Mouse (Mus musculus): ENCODE data around the gene Gm4969. TPM values are rescaled to one million over a fixed set of nuclear protein-coding genes. Genes with fewer than 3 reads are reported as not detected.
"Not testable (repeated sequence)": the region's sequence is repeated elsewhere in the genome, so short reads cannot be mapped to it uniquely, and the experiment has no call there.

Gm4969 gene
- polyA plus RNA-seq, 1 experiment from 2014 or later = 4.9 TPM

GRCm38 (mm10) chr7:19074494-19074893, 43.7 kb downstream of the Gm4969 start:
- H3K9me3 ChIP-seq (ENCODE audit: control insufficient read depth, low read length) = no peaks in the 10 kb centered on the region
- peaks cover 24% of the 10 kb centered on the region for H3K4me1 ChIP-seq (replicated peaks; ENCODE audit: control insufficient read depth, insufficient read depth, low read length)
- no peak overlapping the region for H3K27ac ChIP-seq (ENCODE audit: low read length)
- H3K4me3 ChIP-seq (replicated peaks; ENCODE audit: low read length) = no peak overlapping the region
- H3K4me2 ChIP-seq (ENCODE audit: low read length) = no peak overlapping the region
- no peaks in the 10 kb centered on the region for H3K27me3 ChIP-seq (replicated peaks; ENCODE audit: control insufficient read depth, insufficient read depth, low read length)
- no peak for ATAC-seq
- peaks cover 7% of the 10 kb centered on the region for H3K36me3 ChIP-seq (ENCODE audit: control insufficient read depth, insufficient read depth)
- no peak overlapping the region for H3K9ac ChIP-seq (replicated peaks; ENCODE audit: low read depth, low read length)
- WGBS = 94% methylated on average over 6 of the region's 6 CpGs

GRCm38 (mm10) chr7:19073504-19073903, 44.7 kb downstream of the Gm4969 start:
- Histone ChIP-seq H3K9me3 (ENCODE audit: control insufficient read depth, low read length) (no peaks in the 10 kb centered on the region), H3K27me3 (replicated peaks; ENCODE audit: control insufficient read depth, insufficient read depth, low read length) (no peaks in the 10 kb centered on the region), H3K4me3 (replicated peaks; ENCODE audit: low read length) (no peak overlapping the region), H3K36me3 (ENCODE audit: control insufficient read depth, insufficient read depth) (peaks cover 4% of the 10 kb centered on the region), H3K9ac (replicated peaks; ENCODE audit: low read depth, low read length) (no peak overlapping the region), H3K27ac (ENCODE audit: low read length) (no peak overlapping the region), H3K4me2 (ENCODE audit: low read length) (no peak overlapping the region), H3K4me1 (replicated peaks; ENCODE audit: control insufficient read depth, insufficient read depth, low read length) (peaks cover 24% of the 10 kb centered on the region)
- WGBS = 82% methylated on average over 9 of the region's 9 CpGs
- no peak for ATAC-seq

DNA sequence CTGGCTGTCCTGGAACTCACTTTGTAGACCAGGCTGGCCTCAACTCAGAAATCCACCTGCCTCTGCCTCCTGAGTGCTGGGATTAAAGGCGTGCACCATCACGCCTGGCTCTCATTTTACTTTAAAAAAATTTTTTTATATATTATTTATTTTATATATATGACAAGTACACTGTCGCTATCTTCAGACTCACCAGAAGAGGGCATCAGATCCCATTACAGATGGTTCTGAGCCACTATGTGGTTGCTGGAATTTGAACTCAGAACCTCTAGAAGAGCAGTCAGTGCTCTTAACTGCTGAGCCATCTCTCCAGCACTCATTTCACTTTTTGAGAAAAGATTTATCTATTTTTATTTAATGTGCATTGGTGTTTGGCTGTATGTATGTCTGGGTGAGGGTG, 47.1 kb downstream of the Gm4969 start:
- not testable (repeated sequence) for H3K27ac ChIP-seq (ENCODE audit: low read length); H3K9ac ChIP-seq (replicated peaks; ENCODE audit: low read depth, low read length); H3K4me3 ChIP-seq (replicated peaks; ENCODE audit: low read length); H3K4me1 ChIP-seq (replicated peaks; ENCODE audit: control insufficient read depth, insufficient read depth, low read length); H3K27me3 ChIP-seq (replicated peaks; ENCODE audit: control insufficient read depth, insufficient read depth, low read length); H3K4me2 ChIP-seq (ENCODE audit: low read length); ATAC-seq; H3K9me3 ChIP-seq (ENCODE audit: control insufficient read depth, low read length); H3K36me3 ChIP-seq (ENCODE audit: control insufficient read depth, insufficient read depth)
- 63% methylated on average over 3 of the region's 3 CpGs for WGBS

DNA sequence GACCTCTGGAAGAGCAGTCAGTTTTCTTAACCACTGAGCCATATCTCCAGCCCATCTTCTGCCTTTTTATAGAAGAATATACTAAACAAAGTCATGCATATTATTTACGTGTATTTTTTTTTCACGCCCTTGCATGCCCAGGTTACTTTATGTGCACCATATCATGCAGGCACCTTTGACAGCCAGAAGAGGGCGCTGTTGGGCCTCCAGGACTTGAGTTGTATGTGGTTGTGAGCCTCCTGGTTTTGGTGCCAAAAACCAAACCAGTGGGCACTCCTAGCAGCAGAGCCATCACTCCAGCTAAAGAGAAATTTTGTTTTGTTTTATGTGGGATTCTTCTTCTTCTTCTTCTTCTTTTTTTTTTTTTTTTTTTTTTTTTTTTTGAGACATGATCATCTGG, 48.7 kb downstream of the Gm4969 start:
- WGBS = 52% methylated on average over 3 of the region's 3 CpGs
- H3K4me3 ChIP-seq (replicated peaks; ENCODE audit: low read length) = no peak overlapping the region
- no peak overlapping the region for H3K27ac ChIP-seq (ENCODE audit: low read length)
- H3K36me3 ChIP-seq (ENCODE audit: control insufficient read depth, insufficient read depth) = no peaks in the 10 kb centered on the region
- no peak overlapping the region for H3K4me2 ChIP-seq (ENCODE audit: low read length)
- no peaks in the 10 kb centered on the region for H3K9me3 ChIP-seq (ENCODE audit: control insufficient read depth, low read length)
- no peak for ATAC-seq
- H3K4me1 ChIP-seq (replicated peaks; ENCODE audit: control insufficient read depth, insufficient read depth, low read length) = no peaks in the 10 kb centered on the region
- no peak overlapping the region for H3K9ac ChIP-seq (replicated peaks; ENCODE audit: low read depth, low read length)
- peaks cover 17% of the 10 kb centered on the region for H3K27me3 ChIP-seq (replicated peaks; ENCODE audit: control insufficient read depth, insufficient read depth, low read length)

GRCm38 (mm10) chr7:19068707-19069106, 49.5 kb downstream of the Gm4969 start:
- no peak overlapping the region for H3K4me2 ChIP-seq (ENCODE audit: low read length)
- no peaks in the 10 kb centered on the region for H3K4me1 ChIP-seq (replicated peaks; ENCODE audit: control insufficient read depth, insufficient read depth, low read length)
- H3K27me3 ChIP-seq (replicated peaks; ENCODE audit: control insufficient read depth, insufficient read depth, low read length) = peaks cover 19% of the 10 kb centered on the region
- no peaks in the 10 kb centered on the region for H3K9me3 ChIP-seq (ENCODE audit: control insufficient read depth, low read length)
- WGBS = 2% methylated on average over 2 of the region's 2 CpGs
- H3K9ac ChIP-seq (replicated peaks; ENCODE audit: low read depth, low read length) = no peak overlapping the region
- no peak for ATAC-seq
- H3K4me3 ChIP-seq (replicated peaks; ENCODE audit: low read length) = no peak overlapping the region
- no peak overlapping the region for H3K27ac ChIP-seq (ENCODE audit: low read length)
- H3K36me3 ChIP-seq (ENCODE audit: control insufficient read depth, insufficient read depth) = no peaks in the 10 kb centered on the region

- 80% methylated on average over 14 of the region's 14 CpGs for WGBS
Observed at GRCm38 (mm10) chr7:19067935-19068334, 50.2 kb downstream of the Gm4969 start.

GRCm38 (mm10) chr7:19067063-19067462, 51.1 kb downstream of the Gm4969 start:
- no peaks in the 10 kb centered on the region for H3K9me3 ChIP-seq (ENCODE audit: control insufficient read depth, low read length)
- no peak overlapping the region for H3K4me2 ChIP-seq (ENCODE audit: low read length)
- no peaks in the 10 kb centered on the region for H3K36me3 ChIP-seq (ENCODE audit: control insufficient read depth, insufficient read depth)
- no peak overlapping the region for H3K9ac ChIP-seq (replicated peaks; ENCODE audit: low read depth, low read length)
- ATAC-seq = no peak
- 49% methylated on average over 14 of the region's 14 CpGs for WGBS
- no peak overlapping the region for H3K27ac ChIP-seq (ENCODE audit: low read length)
- peaks cover 19% of the 10 kb centered on the region for H3K27me3 ChIP-seq (replicated peaks; ENCODE audit: control insufficient read depth, insufficient read depth, low read length)
- no peak overlapping the region for H3K4me3 ChIP-seq (replicated peaks; ENCODE audit: low read length)
- no peaks in the 10 kb centered on the region for H3K4me1 ChIP-seq (replicated peaks; ENCODE audit: control insufficient read depth, insufficient read depth, low read length)

More at GRCm38 (mm10) chr7:19067935-19068334, 50.2 kb downstream of the Gm4969 start:
- H3K4me2 ChIP-seq (ENCODE audit: low read length) = no peak overlapping the region
- no peak overlapping the region for H3K4me3 ChIP-seq (replicated peaks; ENCODE audit: low read length)
- no peak overlapping the region for H3K27ac ChIP-seq (ENCODE audit: low read length)
- peaks cover 19% of the 10 kb centered on the region for H3K27me3 ChIP-seq (replicated peaks; ENCODE audit: control insufficient read depth, insufficient read depth, low read length)
- H3K4me1 ChIP-seq (replicated peaks; ENCODE audit: control insufficient read depth, insufficient read depth, low read length) = no peaks in the 10 kb centered on the region
- no peaks in the 10 kb centered on the region for H3K9me3 ChIP-seq (ENCODE audit: control insufficient read depth, low read length)
- ATAC-seq = no peak
- no peaks in the 10 kb centered on the region for H3K36me3 ChIP-seq (ENCODE audit: control insufficient read depth, insufficient read depth)
- no peak overlapping the region for H3K9ac ChIP-seq (replicated peaks; ENCODE audit: low read depth, low read length)

GRCm38 (mm10) chr7:19065896-19066295, 52.3 kb downstream of the Gm4969 start:
- no peak for ATAC-seq
- Histone ChIP-seq H3K4me3 (replicated peaks; ENCODE audit: low read length) (0 out of 2 replicates have a peak overlapping the region, but pooled peaks have one; percentile 9), H3K9ac (replicated peaks; ENCODE audit: low read depth, low read length) (no peak overlapping the region), H3K27ac (ENCODE audit: low read length) (no peak overlapping the region), H3K9me3 (ENCODE audit: control insufficient read depth, low read length) (no peaks in the 10 kb centered on the region), H3K36me3 (ENCODE audit: control insufficient read depth, insufficient read depth) (no peaks in the 10 kb centered on the region), H3K27me3 (replicated peaks; ENCODE audit: control insufficient read depth, insufficient read depth, low read length) (peaks cover 19% of the 10 kb centered on the region), H3K4me2 (ENCODE audit: low read length) (no peak overlapping the region; the same call in 1 of the 2 replicates), H3K4me1 (replicated peaks; ENCODE audit: control insufficient read depth, insufficient read depth, low read length) (no peaks in the 10 kb centered on the region)
- WGBS = 52% methylated on average over 13 of the region's 13 CpGs

DNA sequence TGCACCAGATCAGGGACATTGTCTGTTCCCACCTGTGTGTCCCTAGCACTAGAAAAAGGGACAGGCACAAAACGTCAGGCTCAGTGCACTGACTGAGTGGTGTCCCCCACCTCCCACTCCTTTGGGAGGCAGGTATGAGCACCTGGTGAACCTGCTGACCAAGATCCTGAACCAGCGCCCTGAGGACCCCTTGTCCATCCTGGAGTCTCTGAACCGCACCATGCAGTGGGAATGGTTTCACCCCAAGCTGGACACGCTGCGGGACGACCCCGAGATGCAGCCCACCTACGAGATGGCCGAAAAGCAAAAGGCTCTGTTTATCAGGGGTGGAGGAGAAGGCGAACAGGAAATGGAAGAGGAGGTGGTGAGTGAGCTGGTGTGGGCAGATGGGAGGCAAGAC, 60.8 kb downstream of the Gm4969 start:
- Histone ChIP-seq H3K4me3 (replicated peaks; ENCODE audit: low read length) (no peak overlapping the region), H3K9ac (replicated peaks; ENCODE audit: low read depth, low read length) (no peak overlapping the region), H3K36me3 (ENCODE audit: control insufficient read depth, insufficient read depth) (no peaks in the 10 kb centered on the region), H3K27me3 (replicated peaks; ENCODE audit: control insufficient read depth, insufficient read depth, low read length) (no peaks in the 10 kb centered on the region), H3K4me2 (ENCODE audit: low read length) (no peak overlapping the region), H3K27ac (ENCODE audit: low read length) (no peak overlapping the region), H3K4me1 (replicated peaks; ENCODE audit: control insufficient read depth, insufficient read depth, low read length) (peaks cover 10% of the 10 kb centered on the region), H3K9me3 (ENCODE audit: control insufficient read depth, low read length) (no peaks in the 10 kb centered on the region)
- ATAC-seq = no peak
- 90% methylated on average over 10 of the region's 10 CpGs for WGBS

GRCm38 (mm10) chr7:19055108-19055507, 63.1 kb downstream of the Gm4969 start:
- H3K4me3 ChIP-seq (replicated peaks; ENCODE audit: low read length) = no peak overlapping the region
- no peak for ATAC-seq
- WGBS = 92% methylated on average over 8 of the region's 8 CpGs
- H3K27me3 ChIP-seq (replicated peaks; ENCODE audit: control insufficient read depth, insufficient read depth, low read length) = no peaks in the 10 kb centered on the region
- no peak overlapping the region for H3K4me2 ChIP-seq (ENCODE audit: low read length)
- H3K36me3 ChIP-seq (ENCODE audit: control insufficient read depth, insufficient read depth) = peaks cover 12% of the 10 kb centered on the region
- H3K9ac ChIP-seq (replicated peaks; ENCODE audit: low read depth, low read length) = no peak overlapping the region
- peaks cover 10% of the 10 kb centered on the region for H3K4me1 ChIP-seq (replicated peaks; ENCODE audit: control insufficient read depth, insufficient read depth, low read length)
- H3K27ac ChIP-seq (ENCODE audit: low read length) = no peak overlapping the region
- H3K9me3 ChIP-seq (ENCODE audit: control insufficient read depth, low read length) = no peaks in the 10 kb centered on the region

All from forebrain, embryonic 16.5 days (tissue).